Mouse (Mus musculus): ENCODE results near the gene Bpi.

The Bpi gene

GRCm38 (mm10) chr2:158242170-158242896, 15.6 kb upstream of the Bpi start:
- no peak for DNase-seq (ENCODE audit: low read depth)

GRCm38 (mm10) chr2:158243129-158243870, 14.6 kb upstream of the Bpi start:
- no peak for DNase-seq (ENCODE audit: low read depth)

- no peak for DNase-seq (ENCODE audit: low read depth)
These were observed 12.6 kb upstream of the Bpi start for GRCm38 (mm10) chr2:158245072-158245817.

- DNase-seq (ENCODE audit: low read depth) = no peak
These were observed 10.0 kb upstream of the Bpi start for GRCm38 (mm10) chr2:158247852-158248251.

GRCm38 (mm10) chr2:158248318-158248717, 9.6 kb upstream of the Bpi start:
- DNase-seq (ENCODE audit: low read depth) = no peak

GRCm38 (mm10) chr2:158250558-158250957, 7.3 kb upstream of the Bpi start:
- no peak for DNase-seq (ENCODE audit: low read depth)

- no peak for DNase-seq (ENCODE audit: low read depth)
These were observed 4.1 kb upstream of the Bpi start for GRCm38 (mm10) chr2:158253806-158254205.

- no peak for DNase-seq (ENCODE audit: low read depth)
These were observed 1.0 kb upstream of the Bpi start for GRCm38 (mm10) chr2:158256894-158257293.

- DNase-seq (ENCODE audit: low read depth) = peak; percentile 81
These were observed 887 bp downstream of the Bpi start for GRCm38 (mm10) chr2:158258781-158259180.

GRCm38 (mm10) chr2:158259498-158259897, 1.6 kb downstream of the Bpi start:
- no peak for DNase-seq (ENCODE audit: low read depth)

- no peak for DNase-seq (ENCODE audit: low read depth)
These were observed 7.0 kb downstream of the Bpi start for GRCm38 (mm10) chr2:158264877-158265276.

GRCm38 (mm10) chr2:158270017-158270416, 12.1 kb downstream of the Bpi start:
- no peak for DNase-seq (ENCODE audit: low read depth)

GRCm38 (mm10) chr2:158273646-158274045, 15.8 kb downstream of the Bpi start:
- DNase-seq (ENCODE audit: low read depth) = no peak

- no peak for DNase-seq (ENCODE audit: low read depth)
These were observed 17.5 kb downstream of the Bpi start for GRCm38 (mm10) chr2:158275349-158275748.

GRCm38 (mm10) chr2:158275811-158276210, 17.9 kb downstream of the Bpi start:
- DNase-seq (ENCODE audit: low read depth) = no peak

- DNase-seq (ENCODE audit: low read depth) = no peak
These were observed 18.6 kb downstream of the Bpi start for GRCm38 (mm10) chr2:158276451-158276850.

- DNase-seq (ENCODE audit: low read depth) = no peak
These were observed 19.0 kb downstream of the Bpi start for GRCm38 (mm10) chr2:158276878-158277277.

GRCm38 (mm10) chr2:158279656-158280055, 21.8 kb downstream of the Bpi start:
- DNase-seq (ENCODE audit: low read depth) = no peak

- no peak for DNase-seq (ENCODE audit: low read depth)
These were observed 23.8 kb downstream of the Bpi start for GRCm38 (mm10) chr2:158281497-158282205.

GRCm38 (mm10) chr2:158283136-158283535, 25.2 kb downstream of the Bpi start:
- no peak for DNase-seq (ENCODE audit: low read depth)

- DNase-seq (ENCODE audit: low read depth) = no peak
These were observed 25.9 kb downstream of the Bpi start for GRCm38 (mm10) chr2:158283771-158284170.

- DNase-seq (ENCODE audit: low read depth) = peak; percentile 64
These were observed 26.7 kb downstream of the Bpi start for GRCm38 (mm10) chr2:158284571-158284970.
